Mouse (Mus musculus) G1E (cell line): Measurements from ENCODE around the gene Ank. TPM values are rescaled to one million over a fixed set of nuclear protein-coding genes. Genes with fewer than 3 reads are reported as not detected.

ENCODE experiments used
- ATAC-seq: 2 replicates; pipeline ENCODE4 v1.8.0; 2016; ENCODE audit warnings: mild to moderate bottlenecking; ENCODE audit not compliant: insufficient number of reproducible peaks, poor library complexity, low FRiP score, severe bottlenecking; ENCODE audit errors: extremely low read depth
- DNase-seq: peaks from one replicate; pipeline ENCODE4 v3.0.0; 2012; ENCODE audit warnings: low spot score
- H3K27me3 ChIP-seq: 2 replicates; pipeline ENCODE4 v1.6.1; 2012; ENCODE audit warnings: mild to moderate bottlenecking, low read length, inconsistent platforms; ENCODE audit not compliant: insufficient read depth
- H3K36me3 ChIP-seq: replicated peaks from 2 replicates; pipeline ENCODE3; 2012; ENCODE audit warnings: mild to moderate bottlenecking, inconsistent platforms
- H3K4me1 ChIP-seq: 2 replicates; pipeline ENCODE4 v1.6.1; 2012; ENCODE audit warnings: low read depth, low read length, inconsistent platforms, mixed read lengths; ENCODE audit not compliant: insufficient read depth
- H3K4me3 ChIP-seq: 2 replicates; pipeline ENCODE4 v1.5.1; 2012; ENCODE audit warnings: low read depth, mild to moderate bottlenecking, inconsistent platforms, low read length, moderate library complexity, mixed read lengths
- H3K9me3 ChIP-seq: replicated peaks from 2 replicates; pipeline ENCODE4 v1.6.1; 2012; ENCODE audit warnings: inconsistent platforms
- CTCF ChIP-seq: IDR thresholded peaks from 2 replicates; pipeline ENCODE4 v1.5.1; 2012; ENCODE audit warnings: low read depth, low read length, inconsistent platforms, mixed read lengths
- GATA1 ChIP-seq: IDR thresholded peaks from 2 replicates; pipeline ENCODE4 v1.6.1; 2012; ENCODE audit warnings: borderline replicate concordance, low read length, inconsistent platforms, mixed read lengths
- GATA2 ChIP-seq: IDR thresholded peaks from 2 replicates; pipeline ENCODE4 v1.6.1; 2012; ENCODE audit warnings: low read depth, low read length, inconsistent platforms, borderline replicate concordance
- POLR2AphosphoS5 ChIP-seq: IDR thresholded peaks from 2 replicates; pipeline ENCODE4 v1.6.1; 2012; ENCODE audit warnings: low read depth, low read length, inconsistent platforms; ENCODE audit not compliant: insufficient replicate concordance
- TAL1 ChIP-seq: conservative IDR thresholded peaks from 2 replicates; pipeline ENCODE4 v1.6.1; 2012; ENCODE audit warnings: low read depth, low read length, inconsistent platforms, mixed read lengths
- polyA plus RNA-seq: library from polyadenylated mRNA; stranded (reverse); fragments of >175 nt; gene quantifications from 2 replicates; pipeline ENCODE4 v1.2.3, GENCODE M21; 2012
- total RNA-seq, 2 experiments: library from RNA; stranded (forward) in 1 of 2; stranded (reverse) in 1 of 2; fragments of 200-1000 nt in 1 of 2; fragments of >200 nt in 1 of 2; fragmentation: Nextera tagmentation in 1 of 2; gene quantifications; 2 replicates each; pipeline ENCODE4 v1.2.3; 2014 to 2017

Gene Ank
- total and polyA plus RNA-seq, 3 experiments, result 37.0 to 145 (median 39.2) TPM

- Histone ChIP-seq H3K9me3 (no peaks in the 10 kb centered on the region), H3K27me3 (no peaks in the 10 kb centered on the region), H3K4me1 (peaks cover 13% of the 10 kb centered on the region), H3K4me3 (no peak overlapping the region), H3K36me3 (peaks cover 98% of the 10 kb centered on the region)
- ATAC-seq, result no peak
- TF ChIP-seq CTCF, result no peak
- TF ChIP-seq TAL1, result no peak
- TF ChIP-seq POLR2AphosphoS5, result no peak
- no peak for TF ChIP-seq GATA2
- no peak for TF ChIP-seq GATA1
- no peak for DNase-seq
Measured at GRCm38 (mm10) chr15:27578918-27579317, 112.4 kb downstream of the Ank start.

- Histone ChIP-seq H3K9me3 (no peaks in the 10 kb centered on the region), H3K27me3 (no peaks in the 10 kb centered on the region), H3K36me3 (peaks cover 98% of the 10 kb centered on the region), H3K4me3 (no peak overlapping the region), H3K4me1 (peaks cover 16% of the 10 kb centered on the region)
- no peak for DNase-seq
- TF ChIP-seq CTCF (no peak), POLR2AphosphoS5 (no peak), GATA1 (no peak), TAL1 (no peak), GATA2 (no peak)
- no peak for ATAC-seq
Measured at GRCm38 (mm10) chr15:27579853-27580252, 113.4 kb downstream of the Ank start.

- ATAC-seq, result no peak
- Histone ChIP-seq H3K36me3 (peaks cover 98% of the 10 kb centered on the region), H3K9me3 (no peaks in the 10 kb centered on the region)
Measured at GRCm38 (mm10) chr15:27580771-27581170, 114.3 kb downstream of the Ank start.

GRCm38 (mm10) chr15:27581640-27582039, 115.2 kb downstream of the Ank start:
- Histone ChIP-seq H3K27me3 (no peaks in the 10 kb centered on the region), H3K4me3 (no peak overlapping the region), H3K9me3 (no peaks in the 10 kb centered on the region), H3K4me1 (peaks cover 16% of the 10 kb centered on the region), H3K36me3 (peaks cover 98% of the 10 kb centered on the region)
- no peak for TF ChIP-seq CTCF
- TF ChIP-seq GATA2, result no peak
- no peak for TF ChIP-seq GATA1
- TF ChIP-seq POLR2AphosphoS5, result no peak
- TF ChIP-seq TAL1, result no peak
- DNase-seq (no peak), ATAC-seq (no peak)

More at GRCm38 (mm10) chr15:27580771-27581170, 114.3 kb downstream of the Ank start:
- Histone ChIP-seq H3K27me3 (no peaks in the 10 kb centered on the region), H3K4me3 (no peak overlapping the region), H3K4me1 (peaks cover 16% of the 10 kb centered on the region)
- no peak for DNase-seq
- TF ChIP-seq GATA1 (no peak), GATA2 (no peak), POLR2AphosphoS5 (no peak), CTCF (no peak), TAL1 (no peak)

- Histone ChIP-seq H3K27me3 (no peaks in the 10 kb centered on the region), H3K36me3 (peaks cover 99% of the 10 kb centered on the region), H3K9me3 (no peaks in the 10 kb centered on the region), H3K4me1 (peaks cover 16% of the 10 kb centered on the region), H3K4me3 (no peak overlapping the region)
- TF ChIP-seq GATA2 (no peak), GATA1 (no peak), POLR2AphosphoS5 (no peak), CTCF (peak; percentile 7; the same call in 1 of the 2 replicates), TAL1 (no peak)
- ATAC-seq (no peak), DNase-seq (no peak)
Measured at GRCm38 (mm10) chr15:27582428-27582827, 116.0 kb downstream of the Ank start.

- Histone ChIP-seq H3K4me3 (no peak overlapping the region), H3K27me3 (no peaks in the 10 kb centered on the region), H3K36me3 (peaks cover 99% of the 10 kb centered on the region), H3K4me1 (peaks cover 13% of the 10 kb centered on the region), H3K9me3 (no peaks in the 10 kb centered on the region)
- no peak for TF ChIP-seq GATA1
- TF ChIP-seq TAL1, result no peak
- TF ChIP-seq CTCF, result no peak
- TF ChIP-seq POLR2AphosphoS5, result no peak
- TF ChIP-seq GATA2, result no peak
- DNase-seq, result no peak
- 0 out of 2 replicates have a peak, but pooled peaks have one; percentile 29 for ATAC-seq
Measured at GRCm38 (mm10) chr15:27583042-27583441, 116.6 kb downstream of the Ank start.

GRCm38 (mm10) chr15:27583620-27584019, 117.1 kb downstream of the Ank start:
- H3K4me1 ChIP-seq, result 0 out of 2 replicates have a peak, but pooled peaks cover 8% of the 10 kb centered on the region
- no peaks in the 10 kb centered on the region for H3K9me3 ChIP-seq
- peaks cover 99% of the 10 kb centered on the region for H3K36me3 ChIP-seq
- no peak for TF ChIP-seq GATA2
- no peak for TF ChIP-seq CTCF
- TF ChIP-seq POLR2AphosphoS5, result no peak
- TF ChIP-seq TAL1, result no peak
- no peak for TF ChIP-seq GATA1
- DNase-seq, result no peak
- no peaks in the 10 kb centered on the region for H3K27me3 ChIP-seq
- no peak overlapping the region for H3K4me3 ChIP-seq
- no peak for ATAC-seq
